Mouse (Mus musculus): ENCODE measurements around the gene Ndufa8. TPM values are rescaled to one million over a fixed set of nuclear protein-coding genes. Genes with fewer than 3 reads are reported as not detected.

Ndufa8 gene
- 100 to 1,000 TPM; 185 to 195 TPM for total RNA-seq (2021)
- long read RNA-seq, experiment 1, transcript Ndufa8-201 (4 exons, 861 nt): major isoform, 128 of 150 reads
- long read RNA-seq, experiment 1, partial matches to known transcripts: 12 of 150 reads
- long read RNA-seq, experiment 1, other reads (novel, unspliced or antisense): 10 of 150 reads
- long read RNA-seq, experiment 2, transcript Ndufa8-201 (4 exons, 861 nt): major isoform, 86 of 98 reads
- long read RNA-seq, experiment 2, partial matches to known transcripts: 9 of 98 reads
- long read RNA-seq, experiment 2, other reads (novel, unspliced or antisense): 3 of 98 reads

- intact Hi-C loops (cut with DNase I): loop anchor here (1.0 to 2.0 kb wide), 2 partner anchors 39 to 88 kb away; partner anchors contain the start of genes Mrrf and Rbm18
Measured at GRCm38 (mm10) chr2:36048748-36049566, at the start of gene Ndufa8, which contains the start of gene Morn5. Gene Ndufa8 (minus strand): TSS chr2:36049406. Gene Morn5 (plus strand): TSS chr2:36049458.

GRCm38 (mm10) chr2:36098021-36098420, 48.8 kb upstream of the Ndufa8 start:
- DNase-seq (ENCODE audit: extremely low spot score in 1 of 2, low spot score in 2 of 2): no peak
- H3K4me3 ChIP-seq: no peak overlapping the region
- intact Hi-C loops (cut with DNase I): no loop called here
- TF ChIP-seq CTCF (IDR thresholded peaks at IDR 0.05): no peak
- H3K27ac ChIP-seq: no peak overlapping the region

More at GRCm38 (mm10) chr2:36048748-36049566, at the start of gene Ndufa8, which contains the start of gene Morn5:
- Histone ChIP-seq H3K27ac (peak within 1 kb of the TSS; percentile 91), H3K4me3 (peak within 1 kb of the TSS; percentile 63)
- TF ChIP-seq CTCF (IDR thresholded peaks at IDR 0.05): no peak
- peak; percentile 98 to 99 for DNase-seq (ENCODE audit: extremely low spot score in 1 of 2, low spot score in 2 of 2)

- Histone ChIP-seq H3K27ac (no peak overlapping the region), H3K4me3 (no peak overlapping the region)
- TF ChIP-seq CTCF (IDR thresholded peaks at IDR 0.05): no peak
- intact Hi-C loops (cut with DNase I): no loop called here
- no peak for DNase-seq (ENCODE audit: extremely low spot score in 1 of 2, low spot score in 2 of 2)
Measured at GRCm38 (mm10) chr2:36097129-36097815, 48.1 kb upstream of the Ndufa8 start.

GRCm38 (mm10) chr2:36093914-36094475, 44.8 kb upstream of the Ndufa8 start:
- TF ChIP-seq CTCF (IDR thresholded peaks at IDR 0.05): no peak
- Histone ChIP-seq H3K27ac (no peak overlapping the region), H3K4me3 (no peak overlapping the region)
- intact Hi-C loops (cut with DNase I): no loop called here
- DNase-seq (ENCODE audit: extremely low spot score in 1 of 2, low spot score in 2 of 2): no peak

- no peak for TF ChIP-seq CTCF (IDR thresholded peaks at IDR 0.05)
- Histone ChIP-seq H3K27ac (no peak overlapping the region), H3K4me3 (no peak overlapping the region)
- intact Hi-C loops (cut with DNase I): no loop called here
- DNase-seq (ENCODE audit: extremely low spot score in 1 of 2, low spot score in 2 of 2): no peak
Measured at GRCm38 (mm10) chr2:36093301-36093700, 44.1 kb upstream of the Ndufa8 start.

- TF ChIP-seq CTCF (IDR thresholded peaks at IDR 0.05): no peak
- Histone ChIP-seq H3K27ac (no peak overlapping the region), H3K4me3 (no peak overlapping the region)
- no peak for DNase-seq (ENCODE audit: extremely low spot score in 1 of 2, low spot score in 2 of 2)
- intact Hi-C loops (cut with DNase I): no loop called here
Measured at GRCm38 (mm10) chr2:36092748-36093147, 43.5 kb upstream of the Ndufa8 start.

- no peak for TF ChIP-seq CTCF (IDR thresholded peaks at IDR 0.05)
- intact Hi-C loops (cut with DNase I): no loop called here
- Histone ChIP-seq H3K27ac (no peak overlapping the region), H3K4me3 (peak overlapping the region; percentile 7)
- peak; percentile 27 to 38 for DNase-seq (ENCODE audit: extremely low spot score in 1 of 2, low spot score in 2 of 2)
Measured at GRCm38 (mm10) chr2:36090853-36091741, 41.9 kb upstream of the Ndufa8 start.

GRCm38 (mm10) chr2:36089190-36089589, 40.0 kb upstream of the Ndufa8 start:
- no peak overlapping the region for H3K4me3 ChIP-seq
- intact Hi-C loops (cut with DNase I): no loop called here
- H3K27ac ChIP-seq: no peak overlapping the region
- TF ChIP-seq CTCF (IDR thresholded peaks at IDR 0.05): no peak
- no peak for DNase-seq (ENCODE audit: extremely low spot score in 1 of 2, low spot score in 2 of 2)

- no peak for DNase-seq (ENCODE audit: extremely low spot score in 1 of 2, low spot score in 2 of 2)
- TF ChIP-seq CTCF (IDR thresholded peaks at IDR 0.05): no peak
- no peak overlapping the region for H3K4me3 ChIP-seq
- H3K27ac ChIP-seq: no peak overlapping the region
- intact Hi-C loops (cut with DNase I): no loop called here
Measured at GRCm38 (mm10) chr2:36085041-36085440, 35.8 kb upstream of the Ndufa8 start.

GRCm38 (mm10) chr2:36082802-36083580, 33.8 kb upstream of the Ndufa8 start:
- no peak for TF ChIP-seq CTCF (IDR thresholded peaks at IDR 0.05)
- H3K4me3 ChIP-seq: no peak overlapping the region
- H3K27ac ChIP-seq: no peak overlapping the region
- intact Hi-C loops (cut with DNase I): loop anchor here (1.0 kb wide), 1 partner anchor 15 kb away; no protein-coding TSS in a partner anchor
- DNase-seq (ENCODE audit: extremely low spot score in 1 of 2, low spot score in 2 of 2): no peak
